Mouse (Mus musculus): ENCODE data around the gene Cdadc1.

Cdadc1 gene

DNA sequence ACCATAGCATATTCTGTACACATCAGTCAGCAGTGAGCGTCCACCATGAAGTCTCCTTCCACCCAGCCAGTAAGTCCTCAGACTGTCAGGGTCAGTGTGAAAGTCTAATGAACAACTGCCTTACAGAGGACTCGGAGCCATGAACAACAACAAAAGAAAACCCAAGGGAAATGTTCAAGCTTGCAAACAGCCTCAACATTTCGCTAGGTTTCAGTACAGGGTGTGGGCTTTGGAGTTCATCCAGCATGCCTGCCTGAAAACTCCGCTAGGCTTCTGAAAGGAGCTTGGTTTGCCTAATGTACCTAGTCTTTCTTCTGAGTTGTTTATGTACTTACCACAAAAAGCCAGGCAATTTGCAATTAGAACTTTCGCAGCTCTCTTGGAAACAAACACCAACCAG lies 53.8 kb downstream of the Cdadc1 start:
- no peak for DNase-seq (ENCODE audit: low spot score)

DNA sequence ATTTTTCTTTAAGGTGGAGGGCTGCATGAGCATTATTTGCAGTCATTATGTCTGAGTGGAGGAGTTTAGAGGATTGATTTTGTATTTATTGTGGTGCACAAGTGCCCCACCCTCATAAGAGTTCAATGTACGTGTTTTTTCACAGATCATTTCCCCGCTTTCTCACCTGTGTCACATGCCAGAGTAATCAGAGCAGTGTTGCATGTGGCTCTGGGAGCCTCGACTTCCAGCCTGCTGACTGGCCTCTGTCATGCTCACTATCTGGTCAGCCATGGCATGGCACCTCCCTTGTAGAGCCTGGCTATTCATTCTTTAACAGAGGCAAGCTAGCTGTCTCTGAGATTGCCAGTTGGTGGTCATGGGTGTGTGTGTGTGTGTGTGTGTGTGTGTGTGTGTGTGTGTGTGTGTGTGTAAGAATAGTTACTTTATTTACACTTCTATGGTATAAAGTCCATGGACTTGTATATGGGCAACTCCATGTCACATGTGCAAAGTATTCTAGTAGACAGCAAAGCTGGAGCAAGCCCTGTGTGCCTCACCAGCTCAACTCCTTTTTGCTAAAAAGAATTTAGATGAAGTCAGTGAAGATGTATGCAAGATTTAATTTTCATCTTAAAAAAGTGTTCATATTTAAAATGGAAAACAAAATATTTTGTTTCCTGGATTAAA lies 54.5 kb downstream of the Cdadc1 start:
- no peak for DNase-seq (ENCODE audit: low spot score)

DNA sequence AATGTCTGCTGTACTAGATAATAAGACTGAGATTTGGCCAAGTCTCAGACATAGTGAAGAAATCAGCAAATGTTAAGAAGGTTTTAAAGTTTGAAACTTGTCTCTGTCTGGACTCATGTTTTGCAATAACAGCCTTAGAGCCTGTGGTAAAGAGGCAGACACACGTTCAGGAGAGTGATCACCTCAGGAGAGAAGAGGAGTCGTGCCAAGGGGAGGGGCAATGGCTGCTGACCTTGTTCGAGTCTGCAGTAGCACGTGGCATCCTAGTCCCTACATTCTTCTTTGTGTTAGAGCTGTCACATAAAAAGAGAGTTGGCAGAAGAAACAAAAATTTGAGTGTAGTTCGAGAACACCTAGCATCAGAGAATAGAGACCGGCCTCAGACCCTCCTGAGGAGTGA lies 57.0 kb downstream of the Cdadc1 start:
- DNase-seq (ENCODE audit: low spot score) = no peak

DNA sequence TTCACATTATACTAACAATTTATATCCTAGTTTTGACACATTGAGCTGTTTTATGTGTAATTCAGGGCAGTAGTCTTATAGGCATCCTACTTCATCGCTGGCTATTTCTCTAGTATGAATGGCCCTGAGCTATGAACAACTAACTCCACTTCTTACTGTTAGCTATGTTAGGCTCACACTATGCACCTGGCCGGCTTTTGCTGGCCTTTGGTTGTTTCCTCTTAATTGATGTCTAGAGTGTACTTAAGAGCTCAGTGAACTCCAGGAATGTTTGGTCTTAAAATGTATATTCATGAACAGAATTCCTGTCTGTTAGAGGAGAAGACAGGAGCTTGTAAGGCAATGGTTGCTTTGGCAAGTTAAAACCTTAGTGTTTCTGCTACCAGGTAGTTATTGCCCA lies 57.5 kb downstream of the Cdadc1 start:
- no peak for DNase-seq (ENCODE audit: low spot score)

DNA sequence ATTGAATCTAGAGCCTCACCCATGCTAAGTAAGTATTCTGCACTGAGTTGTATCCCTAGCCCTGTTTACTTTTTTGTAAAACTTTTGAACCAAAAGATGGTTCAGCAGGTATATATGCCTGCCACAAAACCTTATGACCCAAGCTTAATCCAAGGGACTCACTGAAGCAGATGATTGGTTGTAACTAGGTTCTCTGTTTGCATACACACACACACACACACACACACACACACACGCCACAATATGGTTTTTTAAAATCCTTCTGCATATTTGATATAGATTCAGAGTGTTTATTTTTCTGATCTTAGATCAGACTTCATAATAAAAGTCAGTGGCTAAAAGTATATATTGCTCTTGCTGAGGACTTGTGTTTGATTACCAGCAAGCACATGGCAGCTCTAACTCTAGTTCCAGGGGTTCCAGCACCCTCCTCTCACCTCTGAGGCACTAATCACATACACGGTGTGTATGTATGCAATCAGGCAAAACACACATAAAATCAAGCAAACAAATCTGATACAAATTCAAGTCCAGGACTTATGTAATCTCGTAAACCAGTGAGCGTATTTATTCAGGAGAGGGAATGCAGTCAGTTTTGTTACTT lies 59.8 kb downstream of the Cdadc1 start:
- DNase-seq (ENCODE audit: low spot score) = no peak

DNA sequence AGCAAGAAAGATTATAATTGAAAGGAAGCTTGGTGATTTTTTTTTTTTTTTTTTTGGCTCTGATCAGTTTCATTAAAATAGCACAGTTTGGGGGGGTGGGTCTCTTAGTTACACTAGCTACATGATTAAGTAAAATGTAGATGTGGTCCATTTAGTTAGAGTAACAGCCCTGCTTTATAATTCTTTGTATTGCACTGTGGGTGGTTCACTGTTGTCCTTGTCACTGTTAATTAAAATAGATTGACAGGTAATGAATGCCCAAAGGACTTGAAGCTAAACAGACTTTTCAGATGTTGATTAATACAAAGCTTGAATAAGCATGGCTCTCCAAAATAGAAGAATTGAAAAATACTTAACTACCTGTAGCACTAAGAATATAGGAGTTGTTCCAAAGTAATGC lies 63.9 kb downstream of the Cdadc1 start:
- no peak for DNase-seq (ENCODE audit: low spot score)

DNA sequence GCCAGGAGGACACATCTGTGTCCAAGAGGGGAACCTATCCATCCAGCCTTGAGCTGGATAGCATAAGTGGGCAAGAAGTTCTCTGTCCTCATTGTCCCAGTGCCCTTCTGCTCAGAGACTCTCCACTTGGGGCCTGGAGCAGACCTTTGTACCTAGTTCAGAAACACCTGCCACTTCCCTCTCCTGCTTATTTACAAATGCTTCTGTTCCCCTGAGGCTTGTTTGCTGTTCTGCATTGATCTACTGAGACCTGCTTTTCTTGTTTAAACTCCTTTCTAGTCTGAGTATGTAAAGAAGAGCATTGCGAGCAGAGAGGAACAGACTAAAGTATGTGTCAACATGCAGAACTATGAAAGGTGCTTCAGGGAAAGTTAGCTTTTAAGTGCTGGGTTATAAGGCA lies 64.8 kb downstream of the Cdadc1 start:
- DNase-seq (ENCODE audit: low spot score) = no peak

DNA sequence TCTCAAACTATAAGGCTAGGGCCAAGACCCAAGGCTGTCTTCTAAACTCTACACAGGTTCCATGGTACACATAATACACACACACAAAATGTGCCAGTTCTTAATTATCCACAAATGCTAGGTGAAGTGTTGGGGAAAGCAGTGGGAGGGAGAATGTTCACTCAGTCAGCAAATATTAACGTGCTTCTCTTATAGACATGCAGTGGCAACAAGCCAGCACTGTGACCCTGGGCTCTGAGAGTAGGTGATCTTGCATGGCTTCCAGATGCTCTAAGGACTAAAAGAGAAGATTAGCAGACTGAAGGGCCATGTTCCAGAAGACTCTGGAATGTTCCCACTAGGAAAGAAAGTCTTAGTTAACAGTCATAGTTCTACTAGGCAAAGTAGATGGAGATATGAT lies 67.0 kb downstream of the Cdadc1 start:
- no peak for DNase-seq (ENCODE audit: low spot score)

DNA sequence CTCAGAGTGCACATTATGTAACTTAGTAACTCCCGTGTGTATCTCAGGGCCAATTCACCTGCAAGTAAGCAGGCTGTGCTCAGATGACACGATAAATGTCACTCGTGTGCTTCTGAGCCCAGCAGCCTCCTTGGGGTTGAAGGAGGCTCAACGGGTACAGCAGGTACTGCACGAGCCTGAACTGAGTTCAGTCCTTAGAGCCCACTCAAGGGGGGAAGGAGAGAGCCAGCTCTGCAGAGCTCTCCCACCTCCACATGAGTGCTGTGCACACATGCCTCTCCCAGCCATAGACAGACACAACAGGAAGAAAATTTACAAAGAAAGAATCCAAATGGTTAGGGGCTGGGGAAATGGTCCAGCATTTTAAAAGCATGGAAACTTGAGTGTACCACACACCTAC lies 71.9 kb downstream of the Cdadc1 start:
- DNase-seq (ENCODE audit: low spot score) = no peak

DNA sequence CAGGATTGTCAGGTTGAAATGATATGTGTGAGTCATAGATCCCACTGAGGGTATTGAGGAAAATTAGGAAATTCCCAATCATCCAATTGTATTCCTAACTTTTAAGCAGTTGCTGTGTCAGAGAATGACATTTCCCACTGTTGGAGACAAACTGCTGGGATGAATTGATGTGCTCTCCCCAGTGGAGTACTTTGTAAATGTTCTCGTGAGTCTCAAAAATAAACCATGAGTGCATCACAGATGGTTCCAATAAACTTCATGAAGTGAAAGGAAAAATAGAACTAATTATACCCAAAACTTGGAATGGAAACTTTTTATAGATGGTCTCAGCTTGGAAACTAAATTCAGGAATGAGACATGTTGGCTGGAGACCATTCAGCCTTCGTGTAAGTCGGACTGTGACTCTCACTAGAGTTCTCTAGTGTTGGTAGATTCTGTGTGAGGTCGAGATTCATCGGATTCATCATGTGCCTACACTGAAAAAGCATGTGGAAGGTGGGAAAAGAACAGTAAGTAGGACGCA lies 83.8 kb downstream of the Cdadc1 start:
- DNase-seq (ENCODE audit: low spot score) = no peak
